Mouse (Mus musculus): ENCODE measurements around the gene Otop1.

GRCm38 (mm10) chr5:38258773-38259146 is 17.0 kb upstream of the Otop1 start:
- TF ChIP-seq POLR2A (IDR thresholded peaks at IDR 0.05; ENCODE audit: extremely low read depth, insufficient read depth, low read length) (no peak), CTCF (IDR thresholded peaks at IDR 0.05; ENCODE audit: low read depth, low read length) (no peak)

Measured in liver, adult 2 months (tissue).